In genomic region chr1:14504767-14505343, GRCm38 (mm10) we compare ENCODE assay signal across 10 mouse cellular contexts.
DNase-seq lines count a peak whose midpoint lies in the region; ATAC-seq lines count a peak whose summit lies in the region.
"Had no signal": no experiment of that assay in that cellular context is flagged by ENCODE, and none has a peak within 500 bp of the region (broad histone marks: within the 10 kb centered on the region; RNA-seq: fewer than 3 reads in every experiment).

No protein-coding gene starts in this region.

- H3K9ac ChIP-seq in forebrain, embryonic 11.5 days (ENCODE audit: low read length), result no peak overlapping the region
- no peak overlapping the region for H3K9ac ChIP-seq in forebrain, embryonic 16.5 days (replicated peaks; ENCODE audit: low read depth, low read length)
- H3K9ac ChIP-seq in midbrain, embryonic 11.5 days (ENCODE audit: low read length), result 0 out of 2 replicates have a peak overlapping the region, but pooled peaks have one; percentile 33
- no peak overlapping the region for H3K9ac ChIP-seq in midbrain, embryonic 16.5 days (ENCODE audit: low read depth, low read length)
- H3K9ac ChIP-seq in intestine, embryonic 16.5 days (ENCODE audit: low read depth, low read length), result no peak overlapping the region

- DNase-seq in forebrain, embryonic 11.5 days (ENCODE audit: low spot score), result no peak
- DNase-seq in midbrain, embryonic 11.5 days (ENCODE audit: low spot score, missing footprints), result peak; percentile 93
- no peak for DNase-seq in spleen, postnatal 14 days (ENCODE audit: low spot score in 2 of 2)
- DNase-seq in urinary bladder, postnatal 25 days (ENCODE audit: low spot score), result no peak
- no peak for DNase-seq in right cerebral cortex, postnatal 25 days
- DNase-seq: adrenal gland, adult 8-10 months; thymus, postnatal 4 days had no signal

- no peaks in the 10 kb centered on the region for H3K36me3 ChIP-seq in forebrain, embryonic 11.5 days (ENCODE audit: control insufficient read depth, insufficient read depth, low read length)
- H3K36me3 ChIP-seq in forebrain, embryonic 16.5 days (ENCODE audit: control insufficient read depth, insufficient read depth), result no peaks in the 10 kb centered on the region
- no peaks in the 10 kb centered on the region for H3K36me3 ChIP-seq in midbrain, embryonic 11.5 days (ENCODE audit: control insufficient read depth, insufficient read depth, low read length)
- H3K36me3 ChIP-seq in midbrain, embryonic 16.5 days (ENCODE audit: control insufficient read depth, insufficient read depth, low read length), result no peaks in the 10 kb centered on the region
- H3K36me3 ChIP-seq in intestine, embryonic 16.5 days (ENCODE audit: control insufficient read depth, insufficient read depth, low read length), result no peaks in the 10 kb centered on the region

- no peak overlapping the region for H3K27ac ChIP-seq in forebrain, embryonic 11.5 days (ENCODE audit: low read depth, low read length)
- H3K27ac ChIP-seq in forebrain, embryonic 16.5 days (ENCODE audit: low read length), result no peak overlapping the region
- H3K27ac ChIP-seq in midbrain, embryonic 11.5 days (ENCODE audit: low read depth, low read length), result no peak overlapping the region
- H3K27ac ChIP-seq in midbrain, embryonic 16.5 days (ENCODE audit: low read length), result no peak overlapping the region
- H3K27ac ChIP-seq in intestine, embryonic 16.5 days (ENCODE audit: low read length), result no peak overlapping the region

- under 1% methylated on average over 12 of the region's 12 CpGs for WGBS in forebrain, embryonic 11.5 days
- WGBS in forebrain, embryonic 16.5 days, result 3% methylated on average over 12 of the region's 12 CpGs
- WGBS in midbrain, embryonic 11.5 days, result 4% methylated on average over 12 of the region's 12 CpGs
- WGBS in midbrain, embryonic 16.5 days, result 4% methylated on average over 12 of the region's 12 CpGs
- 9% methylated on average over 12 of the region's 12 CpGs for WGBS in intestine, embryonic 16.5 days

- H3K4me3 ChIP-seq in forebrain, embryonic 11.5 days (ENCODE audit: low read depth, low read length), result peak overlapping the region; percentile 18; the same call in 1 of the 2 replicates
- no peak overlapping the region for H3K4me3 ChIP-seq in forebrain, embryonic 16.5 days (replicated peaks; ENCODE audit: low read length)
- H3K4me3 ChIP-seq in midbrain, embryonic 11.5 days (ENCODE audit: low read depth, low read length), result no peak overlapping the region
- H3K4me3 ChIP-seq in midbrain, embryonic 16.5 days (ENCODE audit: low read depth, low read length), result no peak overlapping the region
- H3K4me3 ChIP-seq in intestine, embryonic 16.5 days (ENCODE audit: low read length), result no peak overlapping the region

- H3K27me3 ChIP-seq in forebrain, embryonic 11.5 days (ENCODE audit: control insufficient read depth, insufficient read depth, low read length), result peaks cover 30% of the 10 kb centered on the region
- H3K27me3 ChIP-seq in forebrain, embryonic 16.5 days (replicated peaks; ENCODE audit: control insufficient read depth, insufficient read depth, low read length), result peaks cover 29% of the 10 kb centered on the region
- peaks cover 52% of the 10 kb centered on the region for H3K27me3 ChIP-seq in midbrain, embryonic 11.5 days (ENCODE audit: control insufficient read depth, insufficient read depth, low read length)
- peaks cover 35% of the 10 kb centered on the region for H3K27me3 ChIP-seq in midbrain, embryonic 16.5 days (ENCODE audit: control insufficient read depth, insufficient read depth, low read depth, low read length)
- H3K27me3 ChIP-seq in intestine, embryonic 16.5 days (replicated peaks; ENCODE audit: control insufficient read depth, insufficient read depth, low read length), result peaks cover 33% of the 10 kb centered on the region

- H3K9me3 ChIP-seq in forebrain, embryonic 11.5 days (ENCODE audit: control insufficient read depth, low read length), result no peaks in the 10 kb centered on the region
- H3K9me3 ChIP-seq in forebrain, embryonic 16.5 days (ENCODE audit: control insufficient read depth, low read length), result no peaks in the 10 kb centered on the region
- H3K9me3 ChIP-seq in midbrain, embryonic 11.5 days (ENCODE audit: control insufficient read depth, low read length), result no peaks in the 10 kb centered on the region
- H3K9me3 ChIP-seq in midbrain, embryonic 16.5 days (replicated peaks; ENCODE audit: control insufficient read depth, low read length, poor library complexity, severe bottlenecking), result no peaks in the 10 kb centered on the region
- H3K9me3 ChIP-seq in intestine, embryonic 16.5 days (ENCODE audit: control insufficient read depth, low read length), result no peaks in the 10 kb centered on the region

- peaks cover 10% of the 10 kb centered on the region; the same call in 1 of the 2 replicates for H3K4me1 ChIP-seq in forebrain, embryonic 11.5 days (replicated peaks; ENCODE audit: control insufficient read depth, insufficient read depth, low read length)
- peaks cover 10% of the 10 kb centered on the region for H3K4me1 ChIP-seq in forebrain, embryonic 16.5 days (replicated peaks; ENCODE audit: control insufficient read depth, insufficient read depth, low read length)
- peaks cover 8% of the 10 kb centered on the region; the same call in 1 of the 2 replicates for H3K4me1 ChIP-seq in midbrain, embryonic 11.5 days (ENCODE audit: control insufficient read depth, insufficient read depth, low read length)
- H3K4me1 ChIP-seq in midbrain, embryonic 16.5 days (ENCODE audit: control insufficient read depth, insufficient read depth, low read length), result peaks cover 7% of the 10 kb centered on the region; the same call in 1 of the 2 replicates
- 0 out of 2 replicates have a peak, but pooled peaks cover 3% of the 10 kb centered on the region for H3K4me1 ChIP-seq in intestine, embryonic 16.5 days (ENCODE audit: control insufficient read depth, insufficient read depth, low read length)

- no peak for ATAC-seq in forebrain, embryonic 11.5 days (replicated peaks; ENCODE audit: low FRiP score)
- ATAC-seq in forebrain, embryonic 16.5 days, result no peak
- no peak for ATAC-seq in midbrain, embryonic 11.5 days (ENCODE audit: low FRiP score)
- ATAC-seq in midbrain, embryonic 16.5 days, result no peak
- ATAC-seq in intestine, embryonic 16.5 days, result no peak

- peak overlapping the region; percentile 40 for H3K4me2 ChIP-seq in forebrain, embryonic 11.5 days (ENCODE audit: low read depth, low read length, severe bottlenecking)
- H3K4me2 ChIP-seq in forebrain, embryonic 16.5 days (ENCODE audit: low read length), result no peak overlapping the region
- H3K4me2 ChIP-seq in midbrain, embryonic 11.5 days, result peak overlapping the region; percentile 37
- H3K4me2 ChIP-seq in midbrain, embryonic 16.5 days (ENCODE audit: low read length), result no peak overlapping the region
- peak overlapping the region; percentile 27; the same call in 1 of the 2 replicates for H3K4me2 ChIP-seq in intestine, embryonic 16.5 days (ENCODE audit: low read depth, low read length)

Comparison
In these comparisons a context has a peak if more than half of its experiments do, and no peak if none do; other contexts are left out.
1. H3K4me2 ChIP-seq: peak in forebrain, embryonic 11.5 days (single experiment), midbrain, embryonic 11.5 days (single experiment) and intestine, embryonic 16.5 days (single experiment); none in forebrain, embryonic 16.5 days (single experiment) and midbrain, embryonic 16.5 days (single experiment).